Mouse (Mus musculus): Measurements from ENCODE around the gene Thsd4. TPM values are rescaled to one million over a fixed set of nuclear protein-coding genes. Genes with fewer than 3 reads are reported as not detected.
"Not testable (repeated sequence)": the region's sequence is repeated elsewhere in the genome, so short reads cannot be mapped to it uniquely, and the experiment has no call there.

Gene Thsd4
- polyA plus RNA-seq, 1 experiment from 2014 or later: 6.4 TPM

DNA sequence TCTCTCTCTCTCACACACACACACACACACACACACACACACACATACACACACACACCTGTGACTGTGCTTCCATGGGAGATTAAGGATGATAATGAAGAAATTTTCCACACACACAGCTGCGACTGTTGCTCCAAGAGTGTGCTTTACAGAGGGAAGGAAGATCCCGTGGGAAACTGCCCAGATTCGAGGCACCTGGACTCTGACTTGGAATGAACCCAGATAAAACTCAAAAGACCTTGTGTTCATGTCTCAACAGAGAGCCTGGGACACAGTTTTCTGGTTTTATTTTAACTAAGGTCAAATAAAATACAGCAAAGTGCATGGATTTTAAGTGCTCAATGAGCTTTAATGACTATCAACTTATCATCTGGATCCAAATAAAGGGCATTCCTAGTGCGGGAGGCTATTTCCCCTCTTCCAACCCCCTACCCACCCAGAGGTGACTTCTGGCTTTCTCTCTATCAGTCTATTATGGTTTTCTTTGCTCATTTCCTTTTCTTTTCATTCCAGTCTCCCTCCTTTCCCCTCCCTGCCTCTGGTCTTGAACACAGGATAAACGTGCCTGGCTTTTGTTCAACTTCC is 579.3 kb downstream of the Thsd4 start:
- Histone ChIP-seq H3K4me2 (replicated peaks) (no peak overlapping the region), H3K4me3 (replicated peaks; ENCODE audit: low read length) (no peak overlapping the region), H3K36me3 (replicated peaks; ENCODE audit: control insufficient read depth, insufficient read depth) (no peaks in the 10 kb centered on the region), H3K4me1 (replicated peaks; ENCODE audit: control insufficient read depth, insufficient read depth, low read length) (no peaks in the 10 kb centered on the region), H3K27ac (no peak overlapping the region), H3K9ac (no peak overlapping the region), H3K9me3 (ENCODE audit: control insufficient read depth, low read length) (no peaks in the 10 kb centered on the region), H3K27me3 (ENCODE audit: control insufficient read depth, insufficient read depth, low read length) (no peaks in the 10 kb centered on the region)
- ATAC-seq (ENCODE audit: low FRiP score) (no peak), DNase-seq (ENCODE audit: low spot score) (no peak)
- WGBS: 53% methylated on average over 5 of the region's 5 CpGs

DNA sequence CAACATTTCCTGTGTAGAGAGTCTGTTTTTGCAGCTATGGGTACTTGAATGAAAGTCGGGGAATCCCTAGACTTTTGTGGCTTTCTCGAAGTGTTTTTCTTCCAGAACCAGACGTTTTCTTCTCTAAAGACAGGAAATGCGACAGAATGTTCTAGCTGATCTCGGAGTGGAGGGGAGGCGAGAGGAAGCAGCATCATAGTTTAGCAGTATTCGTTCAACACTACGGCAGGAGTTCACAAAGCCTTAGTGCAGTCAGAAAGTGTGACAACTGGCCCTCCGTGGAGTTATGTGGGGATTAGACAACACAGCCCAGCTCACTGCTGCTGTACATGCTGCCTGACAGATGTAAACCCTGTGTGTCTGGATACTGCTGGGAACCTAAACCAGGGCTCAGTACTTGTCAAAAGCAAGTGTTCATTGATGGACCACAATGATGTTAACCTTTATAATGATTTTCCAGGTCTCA is 579.9 kb downstream of the Thsd4 start:
- DNase-seq (ENCODE audit: low spot score) (no peak), ATAC-seq (ENCODE audit: low FRiP score) (no peak)
- Histone ChIP-seq H3K4me1 (replicated peaks; ENCODE audit: control insufficient read depth, insufficient read depth, low read length) (no peaks in the 10 kb centered on the region), H3K27me3 (ENCODE audit: control insufficient read depth, insufficient read depth, low read length) (no peaks in the 10 kb centered on the region), H3K27ac (no peak overlapping the region), H3K9ac (no peak overlapping the region), H3K4me2 (replicated peaks) (no peak overlapping the region), H3K36me3 (replicated peaks; ENCODE audit: control insufficient read depth, insufficient read depth) (no peaks in the 10 kb centered on the region), H3K9me3 (ENCODE audit: control insufficient read depth, low read length) (no peaks in the 10 kb centered on the region), H3K4me3 (replicated peaks; ENCODE audit: low read length) (no peak overlapping the region)
- 82% methylated on average over 9 of the region's 9 CpGs for WGBS

- DNase-seq (ENCODE audit: low spot score) (no peak), ATAC-seq (ENCODE audit: low FRiP score) (no peak)
- no peaks in the 10 kb centered on the region for H3K9me3 ChIP-seq (ENCODE audit: control insufficient read depth, low read length)
- no peak overlapping the region for H3K27ac ChIP-seq
- no peaks in the 10 kb centered on the region for H3K36me3 ChIP-seq (replicated peaks; ENCODE audit: control insufficient read depth, insufficient read depth)
- no peak overlapping the region for H3K4me3 ChIP-seq (replicated peaks; ENCODE audit: low read length)
- 83% methylated on average over 11 of the region's 12 CpGs for WGBS
- no peak overlapping the region for H3K9ac ChIP-seq
- H3K4me1 ChIP-seq (replicated peaks; ENCODE audit: control insufficient read depth, insufficient read depth, low read length): no peaks in the 10 kb centered on the region
- no peaks in the 10 kb centered on the region for H3K27me3 ChIP-seq (ENCODE audit: control insufficient read depth, insufficient read depth, low read length)
- H3K4me2 ChIP-seq (replicated peaks): no peak overlapping the region
These were observed 580.6 kb downstream of the Thsd4 start for GRCm38 (mm10) chr9:59940913-59941884.

- H3K27me3 ChIP-seq (ENCODE audit: control insufficient read depth, insufficient read depth, low read length): no peaks in the 10 kb centered on the region
- no peak overlapping the region for H3K4me2 ChIP-seq (replicated peaks)
- H3K9ac ChIP-seq: no peak overlapping the region
- H3K4me1 ChIP-seq (replicated peaks; ENCODE audit: control insufficient read depth, insufficient read depth, low read length): no peaks in the 10 kb centered on the region
- H3K9me3 ChIP-seq (ENCODE audit: control insufficient read depth, low read length): no peaks in the 10 kb centered on the region
- H3K4me3 ChIP-seq (replicated peaks; ENCODE audit: low read length): no peak overlapping the region
- no peaks in the 10 kb centered on the region for H3K36me3 ChIP-seq (replicated peaks; ENCODE audit: control insufficient read depth, insufficient read depth)
- ATAC-seq (ENCODE audit: low FRiP score): no peak
- no peak for DNase-seq (ENCODE audit: low spot score)
- no peak overlapping the region for H3K27ac ChIP-seq
- WGBS: 78% methylated on average over 2 of the region's 2 CpGs
These were observed 582.2 kb downstream of the Thsd4 start for GRCm38 (mm10) chr9:59939691-59940090.

DNA sequence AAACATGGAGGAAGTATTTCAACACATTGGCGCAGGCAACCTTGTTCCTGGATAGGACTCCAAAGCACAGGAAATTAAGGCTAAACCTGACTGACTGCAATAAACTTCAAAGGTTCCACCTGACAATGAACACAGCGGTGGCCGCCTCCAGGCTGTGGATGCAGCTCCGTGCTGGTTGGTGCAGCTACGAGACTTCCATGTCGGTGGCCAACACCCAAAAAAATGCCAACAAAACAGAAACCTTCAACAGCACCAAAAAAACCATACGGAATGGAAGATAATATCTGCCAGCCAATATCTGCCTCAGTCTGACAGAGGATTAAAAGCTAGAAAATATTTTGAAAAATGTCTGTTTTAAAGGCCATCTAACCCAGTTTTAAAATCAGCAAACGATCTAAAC is 583.3 kb downstream of the Thsd4 start:
- Histone ChIP-seq H3K4me2 (replicated peaks) (no peak overlapping the region), H3K27me3 (ENCODE audit: control insufficient read depth, insufficient read depth, low read length) (no peaks in the 10 kb centered on the region), H3K9me3 (ENCODE audit: control insufficient read depth, low read length) (no peaks in the 10 kb centered on the region), H3K36me3 (replicated peaks; ENCODE audit: control insufficient read depth, insufficient read depth) (no peaks in the 10 kb centered on the region), H3K4me1 (replicated peaks; ENCODE audit: control insufficient read depth, insufficient read depth, low read length) (no peaks in the 10 kb centered on the region), H3K4me3 (replicated peaks; ENCODE audit: low read length) (no peak overlapping the region), H3K9ac (no peak overlapping the region), H3K27ac (no peak overlapping the region)
- WGBS: 86% methylated on average over 8 of the region's 8 CpGs
- ATAC-seq (ENCODE audit: low FRiP score): no peak
- no peak for DNase-seq (ENCODE audit: low spot score)

GRCm38 (mm10) chr9:59935866-59936265 is 586.0 kb downstream of the Thsd4 start:
- H3K4me2 ChIP-seq (replicated peaks); ATAC-seq (ENCODE audit: low FRiP score); H3K9me3 ChIP-seq (ENCODE audit: control insufficient read depth, low read length); DNase-seq (ENCODE audit: low spot score); H3K27me3 ChIP-seq (ENCODE audit: control insufficient read depth, insufficient read depth, low read length); H3K27ac ChIP-seq; H3K36me3 ChIP-seq (replicated peaks; ENCODE audit: control insufficient read depth, insufficient read depth); H3K4me1 ChIP-seq (replicated peaks; ENCODE audit: control insufficient read depth, insufficient read depth, low read length); H3K4me3 ChIP-seq (replicated peaks; ENCODE audit: low read length); H3K9ac ChIP-seq: not testable (repeated sequence)
- 87% methylated on average over 8 of the region's 8 CpGs for WGBS

- Histone ChIP-seq H3K4me3 (replicated peaks; ENCODE audit: low read length) (no peak overlapping the region), H3K9ac (no peak overlapping the region), H3K36me3 (replicated peaks; ENCODE audit: control insufficient read depth, insufficient read depth) (peaks cover 27% of the 10 kb centered on the region), H3K27me3 (ENCODE audit: control insufficient read depth, insufficient read depth, low read length) (no peaks in the 10 kb centered on the region), H3K27ac (no peak overlapping the region), H3K4me1 (replicated peaks; ENCODE audit: control insufficient read depth, insufficient read depth, low read length) (no peaks in the 10 kb centered on the region), H3K4me2 (replicated peaks) (no peak overlapping the region), H3K9me3 (ENCODE audit: control insufficient read depth, low read length) (0 out of 2 replicates have a peak, but pooled peaks cover 3% of the 10 kb centered on the region)
- 81% methylated on average over 3 of the region's 3 CpGs for WGBS
- DNase-seq (ENCODE audit: low spot score): no peak
- no peak for ATAC-seq (ENCODE audit: low FRiP score)
These were observed 591.6 kb downstream of the Thsd4 start for GRCm38 (mm10) chr9:59930248-59930647.

Other genes with a start within 250 kb of the Thsd4 start
- 79.3 and 88.9 TPM in 2 replicates for gene Lrrc49, start 166.1 kb upstream of the Thsd4 start, polyA plus RNA-seq (2014; fragmentation: Nextera tagmentation; extraction: Ambion mirVana)
- 18.6 and 21.4 TPM in 2 replicates for gene Larp6, start 190.9 kb upstream of the Thsd4 start, polyA plus RNA-seq (2014; fragmentation: Nextera tagmentation; extraction: Ambion mirVana)

Measured in hindbrain, embryonic 14.5 days (tissue).